Mouse (Mus musculus) neutrophil, adult 65 days (primary cell): Measurements from ENCODE around the gene Uimc1. TPM values are rescaled to one million over a fixed set of nuclear protein-coding genes. Genes with fewer than 3 reads are reported as not detected.

Experiments
- total RNA-seq: library from RNA; stranded (reverse); gene quantifications from 2 replicates; pipeline ENCODE4 v1.2.4, GENCODE M21; 2023

The Uimc1 gene
- total RNA-seq: 40.2 and 52.5 TPM in 2 replicates

GRCm38 (mm10) chr13:55099726-55100478 is at the start of gene Uimc1:
Uimc1 (minus strand) TSS chr13:55100300.

GRCm38 (mm10) chr13:55133448-55133847 is 33.3 kb upstream of the Uimc1 start, which contains the start of gene Gm17617:
Gm17617 (minus strand) TSS chr13:55133548.

GRCm38 (mm10) chr13:55105045-55105952 is 5.2 kb upstream of the Uimc1 start, which contains the start of gene Zfp346:
Zfp346 (plus strand) TSS chr13:55105311.

GRCm38 (mm10) chr13:55021194-55021779 is 78.8 kb downstream of the Uimc1 start, which contains the start of gene Hk3:
Hk3 (minus strand) TSS chr13:55021385.

Other genes starting within 250 kb of the Uimc1 start
- gene Unc5a, start 150.9 kb downstream of the Uimc1 start, total RNA-seq: 0.25 TPM in 1 of 2 replicates, not detected in the other
- gene Hk3, start 78.9 kb downstream of the Uimc1 start, total RNA-seq: 406 and 530 TPM in 2 replicates
- 8.4 and 10.1 TPM in 2 replicates for gene Zfp346, start 5.0 kb upstream of the Uimc1 start, total RNA-seq
- not detected in 2 replicates for gene Gm17617, start 33.2 kb upstream of the Uimc1 start, total RNA-seq
- not detected in 2 replicates for gene Fgfr4, start 52.3 kb upstream of the Uimc1 start, total RNA-seq
- gene Nsd1, start 109.5 kb upstream of the Uimc1 start, total RNA-seq: 94.4 and 131 TPM in 2 replicates
- 189 and 199 TPM in 2 replicates for gene Prelid1, start 220.2 kb upstream of the Uimc1 start, total RNA-seq
- 81.3 and 101 TPM in 2 replicates for gene Rab24, start 221.6 kb upstream of the Uimc1 start, total RNA-seq
- gene Mxd3, start 229.5 kb upstream of the Uimc1 start, total RNA-seq: 11.1 and 11.5 TPM in 2 replicates